Mouse (Mus musculus) gastrocnemius, postnatal 36 days (tissue): Measurements from ENCODE around the gene Eml3. TPM values are rescaled to one million over a fixed set of nuclear protein-coding genes. Genes with fewer than 3 reads are reported as not detected.
"Not testable (repeated sequence)": the region's sequence is repeated elsewhere in the genome, so short reads cannot be mapped to it uniquely, and the experiment has no call there.

Experiments used
- DNase-seq, 2 experiments: peaks; one replicate each; pipeline ENCODE4 v3.0.0; 2022
- intact Hi-C: fragments of 180-260 bp; cut with DNase I; formaldehyde crosslinking; loops from one replicate; pipeline ENCODE4 v1.15.1; 2025
- total RNA-seq, 2 experiments: library from RNA; stranded (reverse); gene quantifications; 2 replicates each; pipeline ENCODE4 v1.2.3; 2021

Eml3 gene
- total RNA-seq, 2 experiments from 2014 or later: 5.1 to 7.3 TPM

GRCm38 (mm10) chr19:8944750-8945149 lies 15.4 kb downstream of the Eml3 start:
- DNase-seq: peak; percentile 63 to 72
- intact Hi-C loops: no loop called here

GRCm38 (mm10) chr19:8945251-8945650 lies 15.9 kb downstream of the Eml3 start:
- DNase-seq: no peak
- intact Hi-C loops: no loop called here

DNA sequence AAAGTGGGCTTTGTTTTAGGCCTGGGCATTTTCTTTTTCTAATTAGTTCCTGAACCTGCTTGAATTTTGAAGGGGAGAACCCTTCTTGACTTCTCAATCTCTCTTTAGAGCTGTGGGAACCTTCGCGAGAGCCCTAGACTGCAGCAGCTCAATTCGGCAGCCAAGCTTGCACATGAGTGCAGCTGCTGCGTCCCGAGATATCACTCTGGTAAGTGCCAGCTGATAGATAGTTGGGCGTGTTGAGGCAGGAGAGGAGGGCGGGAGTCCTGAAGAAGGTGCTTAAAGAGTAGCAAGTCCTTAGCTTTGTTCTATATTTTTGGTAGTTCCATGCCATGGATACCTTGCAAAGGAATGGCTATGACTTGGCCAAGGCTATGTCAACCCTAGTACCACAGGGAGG lies 17.6 kb downstream of the Eml3 start:
- intact Hi-C loops: no loop called here
- no peak for DNase-seq

DNA sequence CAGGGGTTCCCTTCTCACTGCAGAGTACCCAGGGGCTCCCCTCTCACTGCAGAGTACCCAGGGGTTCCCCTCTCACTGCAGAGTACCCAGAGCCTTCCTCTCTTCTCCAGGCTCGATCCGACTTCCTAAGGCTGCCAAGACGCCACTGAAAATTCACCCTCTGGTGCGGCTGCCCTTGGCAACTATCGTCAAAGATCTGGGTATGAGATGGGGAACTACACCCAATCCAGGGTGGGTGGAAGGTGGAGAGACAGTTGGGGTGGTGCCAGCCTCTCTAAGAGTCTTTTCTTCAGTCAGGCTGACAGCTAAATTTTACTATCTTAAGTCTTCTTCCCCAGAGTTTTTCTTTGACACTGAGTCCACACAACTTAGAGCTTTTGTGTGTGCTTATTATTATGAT lies 20.8 kb downstream of the Eml3 start:
- no peak for DNase-seq
- intact Hi-C loops: no loop called here

- intact Hi-C loops: no loop called here
- DNase-seq: no peak
Observed at GRCm38 (mm10) chr19:8952241-8952640, 22.9 kb downstream of the Eml3 start.

DNA sequence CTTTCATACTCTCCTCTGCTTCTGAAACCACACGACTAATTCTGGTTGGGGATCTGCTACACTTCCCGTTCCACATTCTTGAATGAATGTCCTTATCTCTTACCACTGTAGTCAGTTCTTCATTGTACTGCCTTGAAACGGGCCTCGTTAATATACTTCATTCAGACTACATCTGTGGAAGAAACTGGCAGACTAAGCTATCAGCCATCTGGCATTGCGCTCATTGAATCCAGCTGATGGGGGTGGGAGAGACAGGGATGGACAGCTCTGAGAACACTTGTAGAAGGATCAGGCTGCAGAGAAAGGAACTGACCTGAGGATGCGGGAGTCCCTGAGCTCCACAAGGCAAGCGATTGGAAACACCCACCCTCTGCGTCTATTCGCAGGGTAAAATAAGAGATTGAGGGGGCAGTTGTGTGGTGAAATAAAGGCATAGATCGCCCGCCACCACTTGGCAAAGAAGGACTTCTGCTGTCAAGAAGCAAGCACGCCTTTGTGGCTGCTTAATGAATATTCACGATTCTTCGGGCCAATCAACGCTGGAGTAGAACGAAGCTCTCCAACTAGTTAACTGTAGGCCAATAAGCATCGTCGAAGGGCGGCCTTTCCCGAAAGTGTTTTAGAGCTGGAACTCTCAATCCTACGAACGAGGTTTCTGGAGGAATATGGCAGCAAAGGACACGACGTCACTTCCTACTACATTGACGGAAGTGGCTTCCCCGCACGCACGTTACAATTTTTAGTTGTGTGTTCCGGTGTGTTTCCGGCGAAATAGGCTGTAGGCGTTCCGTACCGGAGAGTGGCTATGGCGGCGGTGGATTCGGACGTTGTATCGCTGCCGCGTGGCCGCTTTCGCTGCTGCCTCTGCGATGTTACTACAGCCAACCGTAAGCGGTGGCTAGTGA lies 24.0 kb downstream of the Eml3 start, which contains the start of gene Tut1:
TSS of gene Tut1 (plus strand) at position 713 of the 905 bp plus-strand sequence.
- peak; percentile 82 to 83 for DNase-seq
- intact Hi-C loops: no loop called here

DNA sequence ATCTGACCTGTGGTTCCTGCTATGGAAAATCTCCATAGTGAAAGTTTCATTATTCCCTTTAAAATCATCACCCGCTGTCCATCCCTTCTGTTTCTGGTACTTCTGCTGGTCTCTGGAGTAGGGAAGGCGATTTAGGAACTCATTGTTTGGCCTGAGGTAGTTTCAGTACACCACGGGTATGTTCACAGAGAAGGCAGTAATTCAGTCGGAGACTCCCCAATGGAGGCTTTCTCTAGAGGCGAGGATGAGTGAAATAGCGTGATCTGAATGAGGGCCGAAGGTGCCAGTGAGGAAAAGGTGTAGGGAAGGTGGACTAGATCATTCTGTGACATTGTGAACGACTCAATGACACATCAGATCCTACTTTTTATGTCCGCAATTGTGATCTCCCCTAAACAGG lies 24.8 kb downstream of the Eml3 start:
- intact Hi-C loops: no loop called here
- DNase-seq: no peak

DNA sequence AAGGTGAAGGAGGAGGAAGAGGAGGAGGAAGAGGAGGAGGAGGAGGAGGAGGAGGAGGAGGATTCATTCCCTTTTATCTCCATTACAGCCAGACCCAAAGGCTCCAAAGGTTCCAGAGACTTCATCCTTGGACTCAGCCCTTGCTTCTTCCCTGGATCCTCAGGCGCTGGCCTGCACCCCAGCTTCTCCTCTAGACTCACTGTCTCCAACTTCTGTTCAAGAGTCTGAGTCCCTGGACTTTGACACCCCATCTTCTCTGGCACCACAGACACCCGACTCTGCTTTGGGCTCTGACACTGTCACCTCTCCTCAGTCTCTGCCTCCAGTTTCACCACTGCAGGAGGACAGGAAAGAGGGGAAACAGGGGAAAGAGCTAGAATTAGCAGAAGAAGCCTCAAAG lies 32.9 kb downstream of the Eml3 start:
- DNase-seq: no peak
- intact Hi-C loops: no loop called here

GRCm38 (mm10) chr19:8965075-8965474 lies 35.7 kb downstream of the Eml3 start:
- no peak for DNase-seq
- intact Hi-C loops: no loop called here

DNA sequence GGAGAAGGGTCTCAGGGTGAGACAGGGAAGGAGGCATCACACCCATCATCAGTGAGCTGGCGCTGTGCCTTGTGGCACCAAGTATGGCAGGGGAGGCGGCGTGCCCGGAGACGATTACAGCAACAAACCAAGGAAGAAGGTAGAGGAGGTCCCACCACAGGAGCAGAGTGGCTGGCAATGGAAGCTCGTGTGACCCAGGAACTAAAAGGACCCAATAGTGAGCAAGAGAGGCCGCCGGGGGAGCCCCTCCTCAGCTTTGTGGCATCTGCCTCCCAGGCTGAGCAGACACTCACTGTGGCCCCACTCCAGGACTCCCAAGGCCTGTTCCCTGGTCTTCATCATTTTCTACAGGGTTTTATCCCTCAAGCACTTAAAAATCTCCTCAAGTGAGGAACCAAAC lies 36.4 kb downstream of the Eml3 start:
- DNase-seq: peak in 1 of 2 experiments; percentile 38
- intact Hi-C loops: no loop called here

GRCm38 (mm10) chr19:8966198-8966589 lies 36.8 kb downstream of the Eml3 start:
- intact Hi-C loops: no loop called here
- no peak for DNase-seq

DNA sequence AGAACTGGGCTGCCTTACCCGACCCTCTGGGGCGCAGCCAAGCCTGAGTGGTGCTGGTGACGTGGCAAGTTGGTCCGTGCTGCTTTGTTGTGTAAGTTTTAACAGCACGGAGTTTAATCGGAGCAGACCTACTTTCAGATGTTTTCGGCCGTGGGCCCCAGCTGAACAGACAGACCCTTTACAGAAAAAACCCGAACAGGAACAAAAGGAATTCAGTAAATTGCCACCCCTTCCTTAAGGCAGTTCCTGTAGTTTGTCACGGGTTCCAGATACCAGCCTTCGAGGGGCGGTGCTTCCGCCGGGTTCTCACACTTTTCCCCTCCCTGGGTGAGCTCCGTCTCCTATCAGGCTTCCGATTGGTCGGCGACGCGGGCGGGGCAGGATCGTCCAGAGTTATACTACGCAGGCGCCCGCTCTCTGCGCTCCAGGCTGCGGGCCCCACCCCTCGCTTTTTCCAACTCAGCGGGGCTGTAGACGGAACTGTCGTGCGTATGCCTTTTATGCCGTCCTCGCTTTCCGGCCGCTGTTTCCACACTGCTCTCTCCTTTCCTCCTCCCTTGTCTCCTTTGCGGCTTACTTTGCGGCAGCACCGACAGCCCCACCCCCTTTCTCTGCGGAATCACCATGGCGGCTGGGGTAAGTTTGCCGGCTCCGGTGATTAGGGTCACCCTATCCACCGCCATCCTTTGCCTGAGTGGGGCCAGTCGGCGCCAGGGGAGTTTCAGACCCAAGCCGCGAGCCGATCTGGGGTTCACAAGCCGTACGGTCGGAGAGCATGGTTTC lies 37.4 kb downstream of the Eml3 start, which contains the start of gene Eef1g:
TSS of gene Eef1g (plus strand) at position 452 of the 783 bp plus-strand sequence.
- intact Hi-C loops: no loop called here
- DNase-seq: peak; percentile 96 to 98

GRCm38 (mm10) chr19:8967373-8967743 lies 38.0 kb downstream of the Eml3 start:
- intact Hi-C loops: no loop called here
- DNase-seq: no peak

- no peak for DNase-seq
- intact Hi-C loops: no loop called here
Observed at GRCm38 (mm10) chr19:8967893-8968292, 38.5 kb downstream of the Eml3 start.

DNA sequence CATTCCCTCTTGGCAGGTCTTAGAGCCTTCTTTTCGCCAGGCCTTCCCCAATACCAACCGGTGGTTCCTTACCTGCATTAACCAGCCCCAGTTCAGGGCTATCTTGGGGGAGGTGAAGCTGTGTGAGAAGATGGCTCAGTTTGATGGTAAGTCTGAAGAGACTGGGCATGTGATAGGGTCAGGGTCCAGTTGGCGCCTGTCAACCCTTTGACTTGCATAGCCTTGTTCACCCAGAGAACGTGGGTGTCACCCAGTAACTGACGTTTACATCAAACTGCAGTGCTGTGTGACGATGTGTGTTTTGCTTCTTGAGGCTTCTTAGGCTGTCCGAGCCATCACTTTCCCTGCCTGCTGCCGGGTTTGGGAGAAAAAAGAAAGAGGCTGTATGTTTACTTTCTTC lies 43.1 kb downstream of the Eml3 start:
- DNase-seq, intact Hi-C loops: not testable (repeated sequence)

GRCm38 (mm10) chr19:8974638-8975037 lies 45.3 kb downstream of the Eml3 start:
- intact Hi-C loops: no loop called here
- DNase-seq: no peak

GRCm38 (mm10) chr19:8975491-8975890 lies 46.1 kb downstream of the Eml3 start:
- intact Hi-C loops: no loop called here

GRCm38 (mm10) chr19:8976535-8976934 lies 47.2 kb downstream of the Eml3 start:
- intact Hi-C loops: no loop called here
- DNase-seq: no peak

More at GRCm38 (mm10) chr19:8975491-8975890, 46.1 kb downstream of the Eml3 start:
- DNase-seq: no peak

- DNase-seq: no peak
- intact Hi-C loops: no loop called here
Observed at GRCm38 (mm10) chr19:8980771-8981170, 51.4 kb downstream of the Eml3 start.

- DNase-seq: peak in 1 of 2 experiments; percentile 58
Observed at GRCm38 (mm10) chr19:8981450-8982168, 52.3 kb downstream of the Eml3 start.

More at GRCm38 (mm10) chr19:8981450-8982168, 52.3 kb downstream of the Eml3 start:
- intact Hi-C loops: no loop called here
